Mouse (Mus musculus): Measurements from ENCODE around the gene Plscr1. TPM values are rescaled to one million over a fixed set of nuclear protein-coding genes. Genes with fewer than 3 reads are reported as not detected.

Plscr1 gene
- polyA plus RNA-seq (2015; fragmentation: Nextera tagmentation; extraction: Ambion mirVana) = 9.3 and 10.4 TPM in 2 replicates

- Histone ChIP-seq H3K36me3 (ENCODE audit: control insufficient read depth, insufficient read depth, low read length) (no peaks in the 10 kb centered on the region), H3K4me3 (ENCODE audit: low read length) (peak within 1 kb of the TSS; percentile 57), H3K27ac (ENCODE audit: low read depth, low read length) (peak within 1 kb of the TSS; percentile 79), H3K9me3 (ENCODE audit: control insufficient read depth, low read length) (no peaks in the 10 kb centered on the region), H3K27me3 (replicated peaks; ENCODE audit: control insufficient read depth, insufficient read depth, low read length) (no peaks in the 10 kb centered on the region), H3K4me1 (ENCODE audit: control insufficient read depth, insufficient read depth, low read depth, low read length) (peaks cover 9% of the 10 kb centered on the region), H3K4me2 (ENCODE audit: low read length) (peak within 1 kb of the TSS; percentile 78), H3K9ac (ENCODE audit: low read depth, low read length) (peak within 1 kb of the TSS; percentile 76)
- 40% methylated on average over 7 of the region's 7 CpGs for WGBS
- no peak for ATAC-seq
These were observed at the start of gene Plscr1 for GRCm38 (mm10) chr9:92249447-92249852. Gene Plscr1 (plus strand): TSS chr9:92249750.

GRCm38 (mm10) chr9:92204397-92204796 is 45.2 kb upstream of the Plscr1 start:
- WGBS = 82% methylated on average over 2 of the region's 2 CpGs
- no peak overlapping the region for H3K4me2 ChIP-seq (ENCODE audit: low read length)
- H3K27ac ChIP-seq (ENCODE audit: low read depth, low read length) = no peak overlapping the region
- H3K4me3 ChIP-seq (ENCODE audit: low read length) = no peak overlapping the region
- H3K36me3 ChIP-seq (ENCODE audit: control insufficient read depth, insufficient read depth, low read length) = no peaks in the 10 kb centered on the region
- no peaks in the 10 kb centered on the region for H3K4me1 ChIP-seq (ENCODE audit: control insufficient read depth, insufficient read depth, low read depth, low read length)
- ATAC-seq = no peak
- no peaks in the 10 kb centered on the region for H3K9me3 ChIP-seq (ENCODE audit: control insufficient read depth, low read length)
- no peaks in the 10 kb centered on the region for H3K27me3 ChIP-seq (replicated peaks; ENCODE audit: control insufficient read depth, insufficient read depth, low read length)
- H3K9ac ChIP-seq (ENCODE audit: low read depth, low read length) = no peak overlapping the region

- H3K9me3 ChIP-seq (ENCODE audit: control insufficient read depth, low read length) = no peaks in the 10 kb centered on the region
- no peak overlapping the region for H3K9ac ChIP-seq (ENCODE audit: low read depth, low read length)
- no peaks in the 10 kb centered on the region for H3K27me3 ChIP-seq (replicated peaks; ENCODE audit: control insufficient read depth, insufficient read depth, low read length)
- WGBS = 40% methylated on average over 4 of the region's 4 CpGs
- H3K4me1 ChIP-seq (ENCODE audit: control insufficient read depth, insufficient read depth, low read depth, low read length) = no peaks in the 10 kb centered on the region
- H3K27ac ChIP-seq (ENCODE audit: low read depth, low read length) = no peak overlapping the region
- no peak overlapping the region for H3K4me2 ChIP-seq (ENCODE audit: low read length)
- H3K36me3 ChIP-seq (ENCODE audit: control insufficient read depth, insufficient read depth, low read length) = no peaks in the 10 kb centered on the region
- H3K4me3 ChIP-seq (ENCODE audit: low read length) = no peak overlapping the region
- no peak for ATAC-seq
These were observed 42.2 kb upstream of the Plscr1 start for GRCm38 (mm10) chr9:92207307-92207706.

- Histone ChIP-seq H3K4me1 (ENCODE audit: control insufficient read depth, insufficient read depth, low read depth, low read length) (no peaks in the 10 kb centered on the region), H3K27ac (ENCODE audit: low read depth, low read length) (no peak overlapping the region), H3K9ac (ENCODE audit: low read depth, low read length) (no peak overlapping the region), H3K4me2 (ENCODE audit: low read length) (no peak overlapping the region), H3K4me3 (ENCODE audit: low read length) (no peak overlapping the region), H3K36me3 (ENCODE audit: control insufficient read depth, insufficient read depth, low read length) (no peaks in the 10 kb centered on the region), H3K27me3 (replicated peaks; ENCODE audit: control insufficient read depth, insufficient read depth, low read length) (no peaks in the 10 kb centered on the region), H3K9me3 (ENCODE audit: control insufficient read depth, low read length) (no peaks in the 10 kb centered on the region)
- ATAC-seq = no peak
- 79% methylated on average over 8 of the region's 8 CpGs for WGBS
These were observed 41.8 kb upstream of the Plscr1 start for GRCm38 (mm10) chr9:92207757-92208156.

- WGBS = 77% methylated on average over 3 of the region's 3 CpGs
- no peak overlapping the region for H3K4me2 ChIP-seq (ENCODE audit: low read length)
- no peaks in the 10 kb centered on the region for H3K36me3 ChIP-seq (ENCODE audit: control insufficient read depth, insufficient read depth, low read length)
- no peak overlapping the region for H3K4me3 ChIP-seq (ENCODE audit: low read length)
- ATAC-seq = no peak
- no peak overlapping the region for H3K27ac ChIP-seq (ENCODE audit: low read depth, low read length)
- H3K9ac ChIP-seq (ENCODE audit: low read depth, low read length) = no peak overlapping the region
- no peaks in the 10 kb centered on the region for H3K27me3 ChIP-seq (replicated peaks; ENCODE audit: control insufficient read depth, insufficient read depth, low read length)
- H3K9me3 ChIP-seq (ENCODE audit: control insufficient read depth, low read length) = no peaks in the 10 kb centered on the region
- no peaks in the 10 kb centered on the region for H3K4me1 ChIP-seq (ENCODE audit: control insufficient read depth, insufficient read depth, low read depth, low read length)
These were observed 39.7 kb upstream of the Plscr1 start for GRCm38 (mm10) chr9:92209850-92210249.

GRCm38 (mm10) chr9:92210386-92210967 is 39.1 kb upstream of the Plscr1 start:
- Histone ChIP-seq H3K9ac (ENCODE audit: low read depth, low read length) (no peak overlapping the region), H3K4me3 (ENCODE audit: low read length) (no peak overlapping the region), H3K9me3 (ENCODE audit: control insufficient read depth, low read length) (no peaks in the 10 kb centered on the region), H3K27ac (ENCODE audit: low read depth, low read length) (no peak overlapping the region), H3K36me3 (ENCODE audit: control insufficient read depth, insufficient read depth, low read length) (no peaks in the 10 kb centered on the region), H3K4me2 (ENCODE audit: low read length) (no peak overlapping the region), H3K27me3 (replicated peaks; ENCODE audit: control insufficient read depth, insufficient read depth, low read length) (no peaks in the 10 kb centered on the region), H3K4me1 (ENCODE audit: control insufficient read depth, insufficient read depth, low read depth, low read length) (no peaks in the 10 kb centered on the region)
- 80% methylated on average over 7 of the region's 7 CpGs for WGBS
- no peak for ATAC-seq

- no peak for ATAC-seq
- H3K27me3 ChIP-seq (replicated peaks; ENCODE audit: control insufficient read depth, insufficient read depth, low read length) = no peaks in the 10 kb centered on the region
- H3K36me3 ChIP-seq (ENCODE audit: control insufficient read depth, insufficient read depth, low read length) = no peaks in the 10 kb centered on the region
- WGBS = 74% methylated on average over 3 of the region's 3 CpGs
- H3K9ac ChIP-seq (ENCODE audit: low read depth, low read length) = no peak overlapping the region
- no peak overlapping the region for H3K4me3 ChIP-seq (ENCODE audit: low read length)
- no peak overlapping the region for H3K4me2 ChIP-seq (ENCODE audit: low read length)
- no peaks in the 10 kb centered on the region for H3K9me3 ChIP-seq (ENCODE audit: control insufficient read depth, low read length)
- no peak overlapping the region for H3K27ac ChIP-seq (ENCODE audit: low read depth, low read length)
- H3K4me1 ChIP-seq (ENCODE audit: control insufficient read depth, insufficient read depth, low read depth, low read length) = no peaks in the 10 kb centered on the region
These were observed 38.5 kb upstream of the Plscr1 start for GRCm38 (mm10) chr9:92211048-92211447.

GRCm38 (mm10) chr9:92217484-92217883 is 32.1 kb upstream of the Plscr1 start:
- Histone ChIP-seq H3K4me2 (ENCODE audit: low read length) (no peak overlapping the region), H3K27ac (ENCODE audit: low read depth, low read length) (no peak overlapping the region), H3K4me1 (ENCODE audit: control insufficient read depth, insufficient read depth, low read depth, low read length) (no peaks in the 10 kb centered on the region), H3K36me3 (ENCODE audit: control insufficient read depth, insufficient read depth, low read length) (no peaks in the 10 kb centered on the region), H3K4me3 (ENCODE audit: low read length) (no peak overlapping the region), H3K9me3 (ENCODE audit: control insufficient read depth, low read length) (no peaks in the 10 kb centered on the region), H3K27me3 (replicated peaks; ENCODE audit: control insufficient read depth, insufficient read depth, low read length) (no peaks in the 10 kb centered on the region), H3K9ac (ENCODE audit: low read depth, low read length) (no peak overlapping the region)
- WGBS = 57% methylated on average over 4 of the region's 4 CpGs
- no peak; the same call in 1 of the 2 replicates for ATAC-seq

- Histone ChIP-seq H3K4me1 (ENCODE audit: control insufficient read depth, insufficient read depth, low read depth, low read length) (no peaks in the 10 kb centered on the region), H3K9me3 (ENCODE audit: control insufficient read depth, low read length) (no peaks in the 10 kb centered on the region), H3K4me2 (ENCODE audit: low read length) (no peak overlapping the region), H3K9ac (ENCODE audit: low read depth, low read length) (no peak overlapping the region), H3K36me3 (ENCODE audit: control insufficient read depth, insufficient read depth, low read length) (no peaks in the 10 kb centered on the region), H3K27ac (ENCODE audit: low read depth, low read length) (no peak overlapping the region), H3K27me3 (replicated peaks; ENCODE audit: control insufficient read depth, insufficient read depth, low read length) (no peaks in the 10 kb centered on the region), H3K4me3 (ENCODE audit: low read length) (no peak overlapping the region)
- WGBS = 89% methylated on average over 2 of the region's 2 CpGs
- no peak for ATAC-seq
These were observed 31.7 kb upstream of the Plscr1 start for GRCm38 (mm10) chr9:92217896-92218295.

- no peak overlapping the region for H3K4me3 ChIP-seq (ENCODE audit: low read length)
- WGBS = 81% methylated on average over 3 of the region's 3 CpGs
- H3K27me3 ChIP-seq (replicated peaks; ENCODE audit: control insufficient read depth, insufficient read depth, low read length) = no peaks in the 10 kb centered on the region
- no peak overlapping the region for H3K4me2 ChIP-seq (ENCODE audit: low read length)
- H3K27ac ChIP-seq (ENCODE audit: low read depth, low read length) = no peak overlapping the region
- H3K9ac ChIP-seq (ENCODE audit: low read depth, low read length) = no peak overlapping the region
- ATAC-seq = no peak
- no peaks in the 10 kb centered on the region for H3K9me3 ChIP-seq (ENCODE audit: control insufficient read depth, low read length)
- H3K36me3 ChIP-seq (ENCODE audit: control insufficient read depth, insufficient read depth, low read length) = no peaks in the 10 kb centered on the region
- H3K4me1 ChIP-seq (ENCODE audit: control insufficient read depth, insufficient read depth, low read depth, low read length) = no peaks in the 10 kb centered on the region
These were observed 29.4 kb upstream of the Plscr1 start for GRCm38 (mm10) chr9:92220151-92220550.
